Mouse (Mus musculus) CD4-positive, CD25-positive, alpha-beta regulatory T cell, adult 2 months (primary cell): Measurements from ENCODE around the gene Mmp28.
A peak's percentile ranks its signal among the peaks of the same experiment; 100 is the strongest.

Source experiments
- DNase-seq: peaks from one replicate; pipeline ENCODE4 v3.0.0-alpha.2; 2012; ENCODE audit warnings: low read depth, low spot score

Gene Mmp28

GRCm38 (mm10) chr11:83448021-83448926 lies 14.6 kb downstream of the Mmp28 start:
- no peak for DNase-seq

GRCm38 (mm10) chr11:83447612-83448011 lies 15.3 kb downstream of the Mmp28 start:
- no peak for DNase-seq

- DNase-seq, result peak; percentile 62
Measured at GRCm38 (mm10) chr11:83445001-83445400, 17.9 kb downstream of the Mmp28 start.

GRCm38 (mm10) chr11:83443824-83444223 lies 19.0 kb downstream of the Mmp28 start:
- no peak for DNase-seq

GRCm38 (mm10) chr11:83442596-83443267 lies 20.1 kb downstream of the Mmp28 start:
- peak; percentile 78 for DNase-seq

- DNase-seq, result no peak
Measured at GRCm38 (mm10) chr11:83441235-83441634, 21.6 kb downstream of the Mmp28 start.

- DNase-seq, result peak; percentile 98
Measured at GRCm38 (mm10) chr11:83440081-83441064, 22.5 kb downstream of the Mmp28 start.

GRCm38 (mm10) chr11:83439426-83440060 lies 23.3 kb downstream of the Mmp28 start:
- peak; percentile 41 for DNase-seq

- no peak for DNase-seq
Measured at GRCm38 (mm10) chr11:83437377-83437776, 25.5 kb downstream of the Mmp28 start, which contains the start of gene 1700020L24Rik. TSS of gene 1700020L24Rik (plus strand) at chr11:83437677.

- DNase-seq, result no peak
Measured at GRCm38 (mm10) chr11:83432533-83432932, 30.3 kb downstream of the Mmp28 start.

- DNase-seq, result no peak
Measured at GRCm38 (mm10) chr11:83429355-83429754, 33.5 kb downstream of the Mmp28 start, which contains the start of gene Gas2l2. TSS of gene Gas2l2 (minus strand) at chr11:83429455.

- peak; percentile 30 for DNase-seq
Measured at GRCm38 (mm10) chr11:83426964-83427363, 35.9 kb downstream of the Mmp28 start.

- peak; percentile 83 for DNase-seq
Measured at GRCm38 (mm10) chr11:83424681-83425080, 38.2 kb downstream of the Mmp28 start.

GRCm38 (mm10) chr11:83421305-83421704 lies 41.6 kb downstream of the Mmp28 start:
- DNase-seq, result peak; percentile 79

- peak; percentile 25 for DNase-seq
Measured at GRCm38 (mm10) chr11:83420338-83420737, 42.5 kb downstream of the Mmp28 start.

GRCm38 (mm10) chr11:83418566-83418965 lies 44.3 kb downstream of the Mmp28 start:
- DNase-seq, result no peak

- DNase-seq, result no peak
Measured at GRCm38 (mm10) chr11:83417708-83418107, 45.2 kb downstream of the Mmp28 start.

GRCm38 (mm10) chr11:83417080-83417479 lies 45.8 kb downstream of the Mmp28 start:
- peak; percentile 63 for DNase-seq

- DNase-seq, result no peak
Measured at GRCm38 (mm10) chr11:83410510-83410909, 52.4 kb downstream of the Mmp28 start.

GRCm38 (mm10) chr11:83409792-83410291 lies 53.0 kb downstream of the Mmp28 start:
- no peak for DNase-seq
